Mouse (Mus musculus) urinary bladder, postnatal 4 days (tissue): ENCODE data around the gene Gm8068.
"Not testable (repeated sequence)": the region's sequence is repeated elsewhere in the genome, so short reads cannot be mapped to it uniquely, and the experiment has no call there.

Experiments
- DNase-seq, 2 experiments: peaks; one replicate each; pipeline ENCODE4 v3.0.0; 2021 to 2022; ENCODE audit warnings: low spot score in 2 of 2

Gm8068 gene

DNA sequence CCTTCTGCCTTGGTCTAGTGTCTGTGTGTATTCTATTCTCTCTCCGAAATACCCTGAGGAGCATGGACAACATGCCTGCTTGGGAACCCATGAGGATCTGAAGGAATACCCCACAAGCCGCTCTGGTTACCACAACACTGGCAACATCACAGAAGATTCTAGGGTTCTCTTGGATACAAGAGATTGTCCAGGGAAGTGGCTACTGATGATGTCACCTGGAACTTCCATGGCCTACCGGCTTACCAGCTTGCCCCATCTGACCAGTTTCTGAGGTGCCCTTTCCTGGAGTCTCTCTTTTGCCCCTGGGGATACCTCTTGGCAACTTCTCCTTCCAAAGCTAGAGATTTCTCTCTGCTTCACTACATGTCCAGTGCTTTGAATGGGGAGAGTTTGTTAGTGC lies at the start of gene Gm8068:
Gene Gm8068 (minus strand): TSS at position 101 of the 400 bp plus-strand sequence.
- not testable (repeated sequence) for DNase-seq

DNA sequence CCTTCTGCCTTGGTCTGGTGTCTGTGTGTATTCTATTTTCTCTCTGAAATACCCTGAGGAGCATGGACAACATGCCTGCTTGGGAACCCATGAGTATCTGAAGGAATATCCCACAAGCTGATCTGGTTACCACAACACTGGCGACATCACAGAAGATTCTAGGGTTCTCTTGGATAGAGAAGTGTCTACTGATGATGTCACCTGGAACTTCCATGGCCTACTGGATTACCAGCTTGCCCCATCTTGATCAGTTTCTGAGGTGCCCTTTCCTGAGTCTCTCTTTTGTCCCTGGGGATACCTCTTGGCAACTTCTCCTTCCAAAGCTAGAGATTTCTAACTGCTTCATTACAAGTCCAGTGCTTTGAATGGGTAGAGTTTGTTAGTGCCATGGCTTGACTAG lies 48.8 kb upstream of the Gm8068 start, which contains the start of gene Gm7929:
Gene Gm7929 (minus strand): TSS at position 101 of the 400 bp plus-strand sequence.
- not testable (repeated sequence) for DNase-seq

DNA sequence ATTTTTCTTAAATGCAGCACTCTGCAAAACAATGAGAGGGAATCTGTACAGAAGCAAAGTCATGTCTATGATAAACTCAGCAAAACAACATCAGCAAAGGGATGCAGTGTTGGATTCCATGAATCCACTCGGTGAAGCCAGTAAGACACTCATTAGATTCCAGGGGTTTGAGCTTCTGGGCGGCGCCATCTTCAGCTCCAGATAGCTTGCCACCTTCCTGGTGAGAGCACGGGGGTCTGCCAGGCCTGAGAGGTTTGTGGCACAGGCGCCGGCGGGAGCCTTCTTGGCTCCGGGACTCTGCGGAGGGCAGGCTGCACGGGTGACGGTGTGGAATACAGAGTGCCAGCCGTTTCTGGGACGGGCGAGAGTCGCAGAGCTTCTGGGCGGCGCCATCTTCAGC lies 21.8 kb upstream of the Gm8068 start:
- not testable (repeated sequence) for DNase-seq

DNA sequence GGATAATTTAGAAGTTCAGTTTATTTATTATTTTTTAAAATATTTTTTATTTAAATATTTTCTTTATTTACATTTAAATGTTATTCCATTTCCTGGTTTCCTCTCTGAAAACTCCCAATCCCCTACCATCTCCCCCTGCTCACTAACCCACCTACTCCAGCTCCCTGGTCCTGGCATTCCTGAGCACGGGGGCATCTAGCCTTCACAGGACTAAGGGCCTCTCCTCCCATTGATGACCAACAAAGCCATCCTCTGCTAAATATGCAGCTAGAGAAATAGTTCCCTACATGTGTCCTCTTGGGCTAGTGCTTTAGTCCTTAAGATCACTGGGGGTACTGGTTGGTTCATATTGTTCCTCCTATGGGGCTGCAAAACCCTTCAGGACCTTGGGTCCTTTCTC lies 15.5 kb upstream of the Gm8068 start:
- peak in 1 of 2 experiments; percentile 55 for DNase-seq

DNA sequence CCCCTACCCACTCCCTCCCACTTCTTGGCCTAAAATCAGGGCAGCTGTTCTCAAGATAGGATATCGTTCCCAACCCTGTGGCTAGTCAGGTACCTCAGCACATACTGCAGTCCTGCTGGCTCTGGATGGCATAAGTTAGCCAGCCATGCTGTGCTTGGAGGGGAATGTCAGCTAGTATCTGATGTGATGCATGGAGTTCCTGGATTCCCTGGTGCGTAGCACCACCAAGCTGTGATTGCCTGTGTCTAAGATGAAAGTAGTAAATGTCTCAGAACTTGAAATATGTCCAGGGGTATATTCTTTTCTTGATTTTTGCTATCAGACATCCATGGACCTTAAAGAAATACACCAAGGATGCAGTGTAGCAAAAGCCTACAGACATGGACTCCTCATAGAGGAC lies 53.5 kb downstream of the Gm8068 start:
- DNase-seq, result not testable (repeated sequence)
